Mouse (Mus musculus): ENCODE data around the gene Chd1. TPM values are rescaled to one million over a fixed set of nuclear protein-coding genes. Genes with fewer than 3 reads are reported as not detected.

The Chd1 gene
- 17.7 and 18.3 TPM in 2 replicates for polyA plus RNA-seq (2015; fragmentation: Nextera tagmentation; extraction: Ambion mirVana)

GRCm38 (mm10) chr17:15704475-15705300 is at the start of gene Chd1:
TSS of gene Chd1 (plus strand) at chr17:15704967.
- peak; percentile 96 for ATAC-seq (ENCODE audit: low read depth)
- Histone ChIP-seq H3K9me3 (ENCODE audit: control insufficient read depth, low read length) (no peaks in the 10 kb centered on the region), H3K27ac (ENCODE audit: low read length) (peak within 1 kb of the TSS; percentile 91), H3K4me2 (ENCODE audit: low read depth, low read length) (peak within 1 kb of the TSS; percentile 75), H3K4me3 (ENCODE audit: low read length) (peak within 1 kb of the TSS; percentile 91), H3K9ac (ENCODE audit: low read length) (peak within 1 kb of the TSS; percentile 90), H3K27me3 (ENCODE audit: control insufficient read depth, insufficient read depth, low read depth, low read length) (no peaks in the 10 kb centered on the region), H3K4me1 (replicated peaks; ENCODE audit: control insufficient read depth, insufficient read depth, low read length) (peaks cover 7% of the 10 kb centered on the region), H3K36me3 (ENCODE audit: control insufficient read depth, insufficient read depth, low read length) (peaks cover 12% of the 10 kb centered on the region)
- under 1% methylated on average over 75 of the region's 124 CpGs for WGBS

GRCm38 (mm10) chr17:15656881-15657607 is 47.7 kb upstream of the Chd1 start:
- H3K9ac ChIP-seq (ENCODE audit: low read length), result no peak overlapping the region
- 7% methylated on average over 6 of the region's 6 CpGs for WGBS
- no peaks in the 10 kb centered on the region for H3K36me3 ChIP-seq (ENCODE audit: control insufficient read depth, insufficient read depth, low read length)
- H3K4me3 ChIP-seq (ENCODE audit: low read length), result 0 out of 2 replicates have a peak overlapping the region, but pooled peaks have one; percentile 1
- peak; percentile 90 for ATAC-seq (ENCODE audit: low read depth)
- H3K27me3 ChIP-seq (ENCODE audit: control insufficient read depth, insufficient read depth, low read depth, low read length), result no peaks in the 10 kb centered on the region
- peak overlapping the region; percentile 4; the same call in 1 of the 2 replicates for H3K4me2 ChIP-seq (ENCODE audit: low read depth, low read length)
- no peaks in the 10 kb centered on the region for H3K9me3 ChIP-seq (ENCODE audit: control insufficient read depth, low read length)
- H3K4me1 ChIP-seq (replicated peaks; ENCODE audit: control insufficient read depth, insufficient read depth, low read length), result no peaks in the 10 kb centered on the region; the same call in 1 of the 2 replicates
- no peak overlapping the region for H3K27ac ChIP-seq (ENCODE audit: low read length)

- H3K4me1 ChIP-seq (replicated peaks; ENCODE audit: control insufficient read depth, insufficient read depth, low read length), result no peaks in the 10 kb centered on the region
- WGBS, result 36% methylated on average over 5 of the region's 5 CpGs
- no peak overlapping the region for H3K4me2 ChIP-seq (ENCODE audit: low read depth, low read length)
- H3K4me3 ChIP-seq (ENCODE audit: low read length), result no peak overlapping the region
- no peak overlapping the region for H3K9ac ChIP-seq (ENCODE audit: low read length)
- no peaks in the 10 kb centered on the region for H3K9me3 ChIP-seq (ENCODE audit: control insufficient read depth, low read length)
- H3K27ac ChIP-seq (ENCODE audit: low read length), result 0 out of 2 replicates have a peak overlapping the region, but pooled peaks have one; percentile 27
- H3K27me3 ChIP-seq (ENCODE audit: control insufficient read depth, insufficient read depth, low read depth, low read length), result no peaks in the 10 kb centered on the region
- ATAC-seq (ENCODE audit: low read depth), result peak; percentile 77
- no peaks in the 10 kb centered on the region for H3K36me3 ChIP-seq (ENCODE audit: control insufficient read depth, insufficient read depth, low read length)
Observed at GRCm38 (mm10) chr17:15672870-15673269, 31.9 kb upstream of the Chd1 start.

GRCm38 (mm10) chr17:15677970-15678645 is 26.7 kb upstream of the Chd1 start:
- H3K27ac ChIP-seq (ENCODE audit: low read length), result no peak overlapping the region
- H3K4me1 ChIP-seq (replicated peaks; ENCODE audit: control insufficient read depth, insufficient read depth, low read length), result no peaks in the 10 kb centered on the region
- 18% methylated on average over 6 of the region's 6 CpGs for WGBS
- no peak overlapping the region for H3K4me2 ChIP-seq (ENCODE audit: low read depth, low read length)
- no peaks in the 10 kb centered on the region for H3K27me3 ChIP-seq (ENCODE audit: control insufficient read depth, insufficient read depth, low read depth, low read length)
- ATAC-seq (ENCODE audit: low read depth), result no peak
- H3K9me3 ChIP-seq (ENCODE audit: control insufficient read depth, low read length), result no peaks in the 10 kb centered on the region
- no peak overlapping the region for H3K9ac ChIP-seq (ENCODE audit: low read length)
- no peaks in the 10 kb centered on the region for H3K36me3 ChIP-seq (ENCODE audit: control insufficient read depth, insufficient read depth, low read length)
- H3K4me3 ChIP-seq (ENCODE audit: low read length), result no peak overlapping the region

- H3K9ac ChIP-seq (ENCODE audit: low read length), result no peak overlapping the region
- no peak overlapping the region for H3K27ac ChIP-seq (ENCODE audit: low read length)
- H3K4me1 ChIP-seq (replicated peaks; ENCODE audit: control insufficient read depth, insufficient read depth, low read length), result no peaks in the 10 kb centered on the region
- no peaks in the 10 kb centered on the region for H3K9me3 ChIP-seq (ENCODE audit: control insufficient read depth, low read length)
- H3K27me3 ChIP-seq (ENCODE audit: control insufficient read depth, insufficient read depth, low read depth, low read length), result no peaks in the 10 kb centered on the region
- ATAC-seq (ENCODE audit: low read depth), result no peak
- H3K4me2 ChIP-seq (ENCODE audit: low read depth, low read length), result no peak overlapping the region
- 85% methylated on average over 9 of the region's 9 CpGs for WGBS
- H3K4me3 ChIP-seq (ENCODE audit: low read length), result no peak overlapping the region
- no peaks in the 10 kb centered on the region for H3K36me3 ChIP-seq (ENCODE audit: control insufficient read depth, insufficient read depth, low read length)
Observed at GRCm38 (mm10) chr17:15679966-15680630, 24.7 kb upstream of the Chd1 start.

DNA sequence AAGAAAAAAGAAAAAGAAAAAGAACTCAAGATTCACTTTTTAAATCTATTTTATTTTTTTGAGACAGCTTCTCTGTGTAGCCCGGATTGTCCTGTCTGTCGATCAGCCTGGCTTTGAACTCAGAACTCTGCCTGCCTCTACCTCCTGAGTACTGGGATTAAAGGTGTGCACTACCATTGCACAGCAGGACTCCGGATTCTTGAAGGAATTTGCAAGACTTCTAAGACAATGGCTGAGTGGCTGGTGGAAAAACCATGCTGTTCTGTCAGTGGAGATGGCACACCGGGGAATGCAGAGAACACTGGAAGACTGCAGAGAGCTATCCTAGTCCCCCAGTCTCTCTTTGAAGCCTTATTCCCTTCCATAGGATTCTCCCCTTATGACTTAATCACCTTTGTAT is 24.1 kb upstream of the Chd1 start:
- Histone ChIP-seq H3K4me2 (ENCODE audit: low read depth, low read length) (no peak overlapping the region), H3K27me3 (ENCODE audit: control insufficient read depth, insufficient read depth, low read depth, low read length) (no peaks in the 10 kb centered on the region), H3K9me3 (ENCODE audit: control insufficient read depth, low read length) (no peaks in the 10 kb centered on the region), H3K36me3 (ENCODE audit: control insufficient read depth, insufficient read depth, low read length) (no peaks in the 10 kb centered on the region), H3K4me3 (ENCODE audit: low read length) (no peak overlapping the region), H3K9ac (ENCODE audit: low read length) (no peak overlapping the region), H3K27ac (ENCODE audit: low read length) (no peak overlapping the region), H3K4me1 (replicated peaks; ENCODE audit: control insufficient read depth, insufficient read depth, low read length) (no peaks in the 10 kb centered on the region)
- no peak for ATAC-seq (ENCODE audit: low read depth)
- WGBS, result 85% methylated on average over 4 of the region's 4 CpGs

- Histone ChIP-seq H3K4me1 (replicated peaks; ENCODE audit: control insufficient read depth, insufficient read depth, low read length) (no peaks in the 10 kb centered on the region), H3K27ac (ENCODE audit: low read length) (no peak overlapping the region), H3K27me3 (ENCODE audit: control insufficient read depth, insufficient read depth, low read depth, low read length) (no peaks in the 10 kb centered on the region), H3K9ac (ENCODE audit: low read length) (no peak overlapping the region), H3K4me2 (ENCODE audit: low read depth, low read length) (no peak overlapping the region), H3K36me3 (ENCODE audit: control insufficient read depth, insufficient read depth, low read length) (no peaks in the 10 kb centered on the region), H3K4me3 (ENCODE audit: low read length) (no peak overlapping the region), H3K9me3 (ENCODE audit: control insufficient read depth, low read length) (no peaks in the 10 kb centered on the region)
- 87% methylated on average over 5 of the region's 5 CpGs for WGBS
- no peak for ATAC-seq (ENCODE audit: low read depth)
Observed at GRCm38 (mm10) chr17:15686396-15686795, 18.4 kb upstream of the Chd1 start.

GRCm38 (mm10) chr17:15690304-15690703 is 14.5 kb upstream of the Chd1 start:
- H3K4me1 ChIP-seq (replicated peaks; ENCODE audit: control insufficient read depth, insufficient read depth, low read length), result no peaks in the 10 kb centered on the region
- H3K4me3 ChIP-seq (ENCODE audit: low read length), result no peak overlapping the region
- 45% methylated on average over 1 of the region's 1 CpGs for WGBS
- H3K27ac ChIP-seq (ENCODE audit: low read length), result no peak overlapping the region
- no peaks in the 10 kb centered on the region for H3K36me3 ChIP-seq (ENCODE audit: control insufficient read depth, insufficient read depth, low read length)
- H3K9me3 ChIP-seq (ENCODE audit: control insufficient read depth, low read length), result no peaks in the 10 kb centered on the region
- H3K9ac ChIP-seq (ENCODE audit: low read length), result no peak overlapping the region
- ATAC-seq (ENCODE audit: low read depth), result no peak
- H3K27me3 ChIP-seq (ENCODE audit: control insufficient read depth, insufficient read depth, low read depth, low read length), result no peaks in the 10 kb centered on the region
- no peak overlapping the region for H3K4me2 ChIP-seq (ENCODE audit: low read depth, low read length)

Measured in lung, embryonic 16.5 days (tissue).